Mouse (Mus musculus) neural tube, embryonic 11.5 days (tissue): ENCODE measurements around the gene Deaf1. TPM values are rescaled to one million over a fixed set of nuclear protein-coding genes. Genes with fewer than 3 reads are reported as not detected.

Experiments used
- ATAC-seq: fragments of 200-750 bp; cut with Nextera tagmentation; 2 replicates; pipeline ENCODE4 v1.8.0; 2017; ENCODE audit warnings: moderate number of reproducible peaks, mild to moderate bottlenecking, moderate TSS enrichment, moderate library complexity; ENCODE audit not compliant: insufficient read depth, low FRiP score, low TSS enrichment
- DNase-seq: peaks from one replicate; pipeline ENCODE4 v3.0.0-alpha.2; 2015; ENCODE audit warnings: low spot score
- H3K27ac ChIP-seq: fragments of 300-500 bp; sonication (generic); 2 replicates; pipeline ENCODE4 v1.5.1; 2014; ENCODE audit warnings: low read depth, mild to moderate bottlenecking, low read length
- H3K27me3 ChIP-seq: fragments of 300-500 bp; sonication (generic); 2 replicates; pipeline ENCODE4 v1.6.1; 2014; ENCODE audit warnings: mild to moderate bottlenecking, low read length, mixed read lengths; ENCODE audit not compliant: control insufficient read depth, insufficient read depth
- H3K36me3 ChIP-seq: fragments of 300-500 bp; sonication (generic); 2 replicates; pipeline ENCODE4 v1.6.1; 2014; ENCODE audit warnings: mild to moderate bottlenecking, low read length, moderate library complexity, mixed read lengths; ENCODE audit not compliant: control insufficient read depth, insufficient read depth
- H3K4me1 ChIP-seq: fragments of 300-500 bp; sonication (generic); 2 replicates; pipeline ENCODE4 v1.6.1; 2014; ENCODE audit warnings: low read length, mixed read lengths; ENCODE audit not compliant: control insufficient read depth, insufficient read depth
- H3K4me2 ChIP-seq: fragments of 300-500 bp; sonication (generic); 2 replicates; pipeline ENCODE4 v1.6.1; 2014; ENCODE audit warnings: low read depth, mild to moderate bottlenecking, moderate library complexity
- H3K4me3 ChIP-seq: fragments of 300-500 bp; sonication (generic); 2 replicates; pipeline ENCODE4 v1.5.1; 2014; ENCODE audit warnings: low read depth, low read length
- H3K9ac ChIP-seq: fragments of 300-500 bp; sonication (generic); 2 replicates; pipeline ENCODE4 v1.6.1; 2014; ENCODE audit warnings: mild to moderate bottlenecking, low read length
- H3K9me3 ChIP-seq: fragments of 300-500 bp; sonication (generic); 2 replicates; pipeline ENCODE4 v1.6.1; 2016; ENCODE audit warnings: low read length; ENCODE audit not compliant: control insufficient read depth
- WGBS: fragments of 180-500 bp; shearing (Covaris S2); extraction: QIAGEN DNeasy Blood & Tissue Kit; methylation state at CpG from one replicate; pipeline ENCODE4 v1.1.7; 2014; 5-methylcytosine and 5-hydroxymethylcytosine counted together
- polyA plus RNA-seq: library from polyadenylated mRNA; unstranded; fragments of >200 nt; fragmentation: Nextera tagmentation; extraction: Ambion mirVana; gene quantifications from 2 replicates; pipeline ENCODE4 v1.2.1, GENCODE M21; 2014

Gene Deaf1
- polyA plus RNA-seq, 1 experiment from 2014 or later: 90.1 TPM

- DNase-seq (no peak), ATAC-seq (no peak)
- H3K36me3 ChIP-seq: no peaks in the 10 kb centered on the region
- H3K27me3 ChIP-seq: 0 out of 2 replicates have a peak, but pooled peaks cover 3% of the 10 kb centered on the region
- no peak overlapping the region for H3K9ac ChIP-seq
- no peak overlapping the region for H3K27ac ChIP-seq
- H3K4me2 ChIP-seq: no peak overlapping the region
- H3K4me1 ChIP-seq: peaks cover 5% of the 10 kb centered on the region
- H3K4me3 ChIP-seq: no peak overlapping the region
- no peaks in the 10 kb centered on the region for H3K9me3 ChIP-seq
- WGBS: 67% methylated on average over 2 of the region's 2 CpGs
Measured at GRCm38 (mm10) chr7:141343230-141343629, 15.7 kb upstream of the Deaf1 start.

GRCm38 (mm10) chr7:141341689-141342226 is 14.3 kb upstream of the Deaf1 start:
- Histone ChIP-seq H3K9me3 (no peaks in the 10 kb centered on the region), H3K27ac (no peak overlapping the region), H3K4me3 (no peak overlapping the region), H3K4me2 (no peak overlapping the region), H3K27me3 (0 out of 2 replicates have a peak, but pooled peaks cover 3% of the 10 kb centered on the region), H3K4me1 (peaks cover 5% of the 10 kb centered on the region), H3K9ac (no peak overlapping the region), H3K36me3 (no peaks in the 10 kb centered on the region)
- ATAC-seq (no peak), DNase-seq (no peak)
- 79% methylated on average over 10 of the region's 10 CpGs for WGBS

GRCm38 (mm10) chr7:141340476-141340875 is 13.0 kb upstream of the Deaf1 start:
- Histone ChIP-seq H3K4me1 (peaks cover 5% of the 10 kb centered on the region), H3K9me3 (no peaks in the 10 kb centered on the region), H3K27me3 (0 out of 2 replicates have a peak, but pooled peaks cover 3% of the 10 kb centered on the region), H3K4me2 (no peak overlapping the region), H3K9ac (no peak overlapping the region), H3K27ac (no peak overlapping the region), H3K36me3 (peaks cover 2% of the 10 kb centered on the region; the same call in 1 of the 2 replicates), H3K4me3 (no peak overlapping the region)
- ATAC-seq (no peak), DNase-seq (no peak)
- 84% methylated on average over 6 of the region's 6 CpGs for WGBS

GRCm38 (mm10) chr7:141340023-141340422 is 12.5 kb upstream of the Deaf1 start:
- Histone ChIP-seq H3K9ac (no peak overlapping the region), H3K4me3 (no peak overlapping the region), H3K9me3 (no peaks in the 10 kb centered on the region), H3K27me3 (0 out of 2 replicates have a peak, but pooled peaks cover 3% of the 10 kb centered on the region), H3K36me3 (peaks cover 2% of the 10 kb centered on the region; the same call in 1 of the 2 replicates), H3K4me1 (peaks cover 5% of the 10 kb centered on the region), H3K27ac (no peak overlapping the region), H3K4me2 (no peak overlapping the region)
- no peak for ATAC-seq
- no peak for DNase-seq
- WGBS: 78% methylated on average over 7 of the region's 7 CpGs

- H3K4me2 ChIP-seq: no peak overlapping the region
- H3K36me3 ChIP-seq: peaks cover 2% of the 10 kb centered on the region; the same call in 1 of the 2 replicates
- 49% methylated on average over 20 of the region's 20 CpGs for WGBS
- ATAC-seq (no peak), DNase-seq (no peak)
- H3K4me1 ChIP-seq: peaks cover 5% of the 10 kb centered on the region
- H3K4me3 ChIP-seq: no peak overlapping the region
- H3K27me3 ChIP-seq: 0 out of 2 replicates have a peak, but pooled peaks cover 3% of the 10 kb centered on the region
- H3K9ac ChIP-seq: no peak overlapping the region; the same call in 1 of the 2 replicates
- H3K27ac ChIP-seq: no peak overlapping the region
- H3K9me3 ChIP-seq: no peaks in the 10 kb centered on the region
Measured at GRCm38 (mm10) chr7:141339215-141339920, 11.9 kb upstream of the Deaf1 start.

- ATAC-seq: peak; percentile 45; the same call in 1 of the 2 replicates
- no peak within 1 kb of the TSS for H3K27ac ChIP-seq
- peaks cover 5% of the 10 kb centered on the region for H3K4me1 ChIP-seq
- DNase-seq: peak; percentile 25
- peak within 1 kb of the TSS; percentile 7; the same call in 1 of the 2 replicates for H3K9ac ChIP-seq
- WGBS: 5% methylated on average over 16 of the region's 23 CpGs
- H3K27me3 ChIP-seq: 0 out of 2 replicates have a peak, but pooled peaks cover 3% of the 10 kb centered on the region
- peaks cover 2% of the 10 kb centered on the region; the same call in 1 of the 2 replicates for H3K36me3 ChIP-seq
- H3K4me2 ChIP-seq: peak within 1 kb of the TSS; percentile 13; the same call in 1 of the 2 replicates
- no peaks in the 10 kb centered on the region for H3K9me3 ChIP-seq
- no peak within 1 kb of the TSS for H3K4me3 ChIP-seq
Measured at GRCm38 (mm10) chr7:141338576-141339131, 11.2 kb upstream of the Deaf1 start, which contains the start of gene Eps8l2. Gene Eps8l2, plus strand, starts transcription at chr7:141338880.

GRCm38 (mm10) chr7:141337716-141338416 is 10.4 kb upstream of the Deaf1 start:
- H3K9ac ChIP-seq: no peak overlapping the region

GRCm38 (mm10) chr7:141336296-141336695 is 8.8 kb upstream of the Deaf1 start:
- DNase-seq: no peak
- H3K27me3 ChIP-seq: 0 out of 2 replicates have a peak, but pooled peaks cover 3% of the 10 kb centered on the region
- H3K4me2 ChIP-seq: no peak overlapping the region
- peaks cover 5% of the 10 kb centered on the region for H3K36me3 ChIP-seq
- H3K4me3 ChIP-seq: no peak overlapping the region
- no peak for ATAC-seq
- H3K4me1 ChIP-seq: peaks cover 5% of the 10 kb centered on the region
- 80% methylated on average over 3 of the region's 3 CpGs for WGBS
- no peak overlapping the region for H3K9ac ChIP-seq
- no peak overlapping the region for H3K27ac ChIP-seq
- H3K9me3 ChIP-seq: no peaks in the 10 kb centered on the region

More at GRCm38 (mm10) chr7:141337716-141338416, 10.4 kb upstream of the Deaf1 start:
- no peak overlapping the region for H3K4me2 ChIP-seq
- no peak overlapping the region for H3K27ac ChIP-seq
- peaks cover 5% of the 10 kb centered on the region for H3K36me3 ChIP-seq
- H3K4me1 ChIP-seq: peaks cover 5% of the 10 kb centered on the region
- H3K4me3 ChIP-seq: no peak overlapping the region
- 86% methylated on average over 3 of the region's 3 CpGs for WGBS
- DNase-seq (no peak), ATAC-seq (no peak)
- 0 out of 2 replicates have a peak, but pooled peaks cover 3% of the 10 kb centered on the region for H3K27me3 ChIP-seq
- no peaks in the 10 kb centered on the region for H3K9me3 ChIP-seq
